Mouse (Mus musculus) left cerebral cortex, postnatal 10 days (tissue): ENCODE measurements around the gene Uqcc1. TPM values are rescaled to one million over a fixed set of nuclear protein-coding genes. Genes with fewer than 3 reads are reported as not detected.

Source experiments
- DNase-seq, 2 experiments: peaks; one replicate each; pipeline ENCODE4 v3.0.0; 2021 to 2022; ENCODE audit warnings: low spot score in 2 of 2, mixed read lengths in 1 of 2; ENCODE audit errors: extremely low spot score in 1 of 2
- intact Hi-C: fragments of 180-260 bp; cut with DNase I; formaldehyde crosslinking; loops from one replicate; pipeline ENCODE4 v1.15.1; 2025
- total RNA-seq, 2 experiments: library from RNA; stranded (reverse); gene quantifications; 2 replicates each; pipeline ENCODE4 v1.2.3; 2021

Uqcc1 gene
- 10 to 100 TPM; 51.8 to 52.9 TPM for total RNA-seq

DNA sequence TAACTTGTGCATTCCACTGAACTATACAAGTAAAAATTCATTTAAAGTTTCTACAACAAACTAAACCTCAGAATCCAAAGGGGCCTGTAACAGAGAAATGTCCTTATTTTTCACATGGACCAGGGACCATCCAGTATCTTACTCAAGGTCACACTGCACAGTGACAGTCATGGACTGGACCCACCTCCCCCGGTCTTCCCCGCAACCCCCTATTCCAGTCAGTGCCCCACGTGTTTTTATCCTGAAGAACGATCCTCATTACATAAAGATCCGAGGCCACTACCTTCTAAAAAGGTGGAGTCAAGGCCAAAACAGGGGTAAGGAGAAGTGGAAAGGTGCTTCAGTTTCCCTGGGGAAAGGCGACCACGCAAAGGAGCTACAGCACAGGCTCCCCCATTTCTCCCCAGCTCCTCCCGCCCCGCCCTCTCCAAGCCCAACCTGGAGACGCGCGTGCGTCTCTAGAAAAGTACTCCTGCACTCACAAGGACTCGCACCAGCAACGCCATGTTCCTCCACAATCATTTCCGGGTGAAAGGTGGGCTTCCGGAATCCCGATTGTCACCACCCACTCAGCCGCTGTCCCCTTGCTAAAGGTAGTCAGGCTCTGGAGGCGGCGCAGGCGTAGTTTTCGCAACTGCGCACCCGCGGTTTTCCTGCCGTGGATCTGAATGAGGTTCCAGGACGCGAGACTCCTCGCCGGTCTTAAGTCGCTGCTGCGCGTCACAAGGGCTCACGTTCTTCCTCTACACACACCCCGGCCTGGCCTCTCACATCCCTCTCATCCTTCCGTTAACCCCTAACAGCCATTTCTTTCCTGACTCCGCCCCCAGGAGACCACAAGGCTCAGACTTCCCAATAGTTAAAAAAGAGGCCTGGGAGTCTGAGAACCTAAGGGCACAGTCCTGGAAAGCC, at the start of gene Uqcc1:
Gene Uqcc1 (minus strand): TSS at position 780 of the 912 bp plus-strand sequence.
- DNase-seq, result peak; percentile 94 to 96
- intact Hi-C loops, result no loop called here

DNA sequence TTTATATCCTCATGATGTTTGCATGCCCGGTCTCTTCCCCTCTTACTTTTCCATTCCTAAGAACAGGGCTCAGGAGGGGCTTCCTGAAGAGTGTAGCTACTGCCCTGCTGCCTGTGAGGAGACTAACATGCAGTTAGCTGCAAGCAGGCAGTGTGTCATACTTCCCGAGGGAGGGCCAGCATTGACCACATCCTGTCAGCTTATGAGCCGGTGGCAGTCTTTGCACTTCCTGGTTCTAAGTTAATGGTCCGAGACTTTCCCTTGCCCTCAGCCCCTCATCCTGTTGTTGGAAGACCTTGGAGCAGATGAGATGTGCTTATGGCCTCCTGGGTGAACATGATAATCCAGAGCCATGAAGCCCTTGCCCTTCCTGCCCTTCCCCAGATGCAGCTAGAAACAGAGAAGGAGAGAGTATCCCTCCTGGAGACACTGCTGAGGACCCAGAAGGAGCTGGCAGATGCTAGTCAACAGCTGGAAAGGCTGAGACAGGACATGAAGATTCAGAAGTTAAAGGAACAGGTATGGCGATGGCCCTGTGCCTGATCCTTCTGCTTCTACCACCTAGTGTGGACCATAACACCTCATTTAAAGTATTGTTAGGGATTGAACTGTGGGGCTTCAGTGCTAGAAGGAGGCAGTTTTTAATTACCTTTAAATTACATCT, 49.4 kb upstream of the Uqcc1 start:
- DNase-seq, result peak in 1 of 2 experiments; percentile 53
- intact Hi-C loops, result no loop called here

DNA sequence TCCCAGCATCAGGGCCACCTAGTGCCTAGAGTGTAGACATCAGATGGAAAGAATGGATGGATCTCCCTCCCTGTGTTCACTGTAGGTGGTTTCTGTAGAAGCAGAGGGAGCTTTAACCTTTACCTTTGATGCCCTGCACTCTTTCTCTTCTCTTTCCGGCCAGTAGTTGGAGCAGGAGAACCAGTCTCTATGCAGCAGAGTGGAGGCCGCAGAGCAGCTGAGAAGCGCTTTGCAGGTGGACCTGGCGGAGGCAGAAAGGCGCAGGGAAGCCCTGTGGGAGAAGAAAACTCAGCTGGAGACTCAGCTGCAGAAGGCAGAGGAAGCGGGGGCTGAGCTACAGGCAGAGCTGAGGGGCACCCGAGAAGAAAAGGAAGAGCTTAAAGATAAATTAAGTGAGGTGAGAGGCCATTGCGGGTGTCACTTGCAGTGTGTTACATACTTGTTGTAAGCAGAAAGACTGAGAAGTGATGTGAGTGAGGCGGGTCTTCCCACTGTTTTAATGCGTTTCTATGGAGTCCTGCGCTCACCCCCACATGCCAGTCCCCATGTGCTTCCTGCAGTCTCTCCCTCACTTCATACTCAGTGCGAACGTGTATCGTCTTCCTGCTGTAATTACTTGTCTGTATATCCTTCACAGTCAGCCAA, 44.1 kb upstream of the Uqcc1 start:
- intact Hi-C loops, result no loop called here
- DNase-seq, result no peak

DNA sequence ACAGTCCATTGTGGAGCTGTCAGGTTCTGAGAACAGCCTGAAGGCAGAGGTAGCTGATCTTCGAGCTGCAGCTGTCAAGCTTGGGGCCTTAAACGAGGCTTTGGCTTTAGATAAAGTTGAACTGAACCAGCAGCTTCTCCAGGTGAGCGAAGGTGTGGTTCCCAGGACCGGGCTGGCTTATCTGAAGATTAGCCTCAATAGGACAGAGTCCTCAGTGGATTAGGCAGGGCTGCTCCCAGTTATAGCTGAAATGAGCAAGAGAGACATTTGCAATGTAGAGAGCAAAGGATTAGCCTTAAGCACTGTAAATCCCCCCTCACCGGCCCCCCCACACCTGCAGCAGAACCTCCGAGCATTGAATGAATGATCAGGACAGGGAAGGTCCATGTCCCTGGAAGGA, 43.2 kb upstream of the Uqcc1 start:
- intact Hi-C loops, result no loop called here
- DNase-seq, result no peak

DNA sequence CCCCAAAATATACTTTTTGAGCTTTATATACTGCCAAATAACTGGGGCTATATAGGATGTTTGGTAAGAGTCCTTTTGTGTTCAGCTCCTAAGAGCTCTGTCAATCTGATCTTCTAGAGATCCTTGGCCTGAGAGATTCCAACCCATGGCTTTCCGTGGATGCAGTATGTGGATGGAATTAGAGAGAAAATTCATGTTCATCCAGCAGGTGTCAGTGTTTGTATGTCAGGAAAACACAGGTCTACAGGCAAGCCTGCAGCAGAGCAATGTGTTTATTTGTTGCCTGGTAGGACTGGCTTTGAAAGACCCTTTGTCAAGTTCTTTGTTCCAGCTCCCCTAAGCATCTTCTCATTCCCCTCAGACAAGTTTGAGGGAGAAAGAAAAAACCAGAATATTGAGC, 32.9 kb upstream of the Uqcc1 start:
- peak in 1 of 2 experiments; percentile 31 for DNase-seq
- intact Hi-C loops, result no loop called here

DNA sequence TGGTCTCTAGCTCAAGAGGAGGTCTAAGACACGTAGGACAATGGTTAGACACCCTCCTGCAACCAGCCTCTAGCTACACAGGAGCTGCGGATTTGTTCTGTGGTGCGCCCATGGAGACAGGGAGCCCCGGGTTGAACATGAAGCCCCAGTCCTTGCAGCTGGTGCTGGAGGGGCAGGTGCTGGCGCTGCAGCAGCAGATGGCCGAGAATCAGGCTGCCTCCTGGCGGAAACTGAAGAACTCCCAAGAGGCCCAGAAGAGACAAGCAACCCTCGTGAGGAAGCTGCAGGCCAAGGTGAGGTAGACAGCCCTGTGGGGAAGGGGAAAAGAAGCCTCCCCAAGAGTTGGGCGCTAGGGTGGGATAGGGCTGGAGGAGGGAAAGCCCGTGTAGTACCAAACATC, 31.8 kb upstream of the Uqcc1 start:
- intact Hi-C loops, result no loop called here
- DNase-seq, result no peak

DNA sequence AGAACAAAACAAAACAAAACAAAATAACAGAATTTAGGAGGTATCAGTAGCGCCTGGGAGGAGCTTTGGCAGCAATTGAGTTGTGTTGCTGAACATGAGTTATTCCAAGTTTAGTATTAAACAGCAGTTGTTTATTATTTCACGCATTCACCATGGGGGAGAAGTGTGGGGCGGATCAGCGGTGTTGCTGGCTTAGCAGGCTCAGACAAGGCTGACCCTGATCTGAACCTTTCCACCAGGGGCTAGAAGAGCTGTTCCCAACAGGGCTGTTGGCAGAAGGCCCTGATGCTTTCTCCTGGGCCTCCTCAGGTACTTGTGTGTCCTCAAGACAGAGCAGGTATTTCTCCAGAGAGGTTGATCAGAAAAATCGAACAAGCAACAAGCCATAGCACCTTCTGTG, 29.9 kb upstream of the Uqcc1 start:
- intact Hi-C loops, result no loop called here
- no peak for DNase-seq

DNA sequence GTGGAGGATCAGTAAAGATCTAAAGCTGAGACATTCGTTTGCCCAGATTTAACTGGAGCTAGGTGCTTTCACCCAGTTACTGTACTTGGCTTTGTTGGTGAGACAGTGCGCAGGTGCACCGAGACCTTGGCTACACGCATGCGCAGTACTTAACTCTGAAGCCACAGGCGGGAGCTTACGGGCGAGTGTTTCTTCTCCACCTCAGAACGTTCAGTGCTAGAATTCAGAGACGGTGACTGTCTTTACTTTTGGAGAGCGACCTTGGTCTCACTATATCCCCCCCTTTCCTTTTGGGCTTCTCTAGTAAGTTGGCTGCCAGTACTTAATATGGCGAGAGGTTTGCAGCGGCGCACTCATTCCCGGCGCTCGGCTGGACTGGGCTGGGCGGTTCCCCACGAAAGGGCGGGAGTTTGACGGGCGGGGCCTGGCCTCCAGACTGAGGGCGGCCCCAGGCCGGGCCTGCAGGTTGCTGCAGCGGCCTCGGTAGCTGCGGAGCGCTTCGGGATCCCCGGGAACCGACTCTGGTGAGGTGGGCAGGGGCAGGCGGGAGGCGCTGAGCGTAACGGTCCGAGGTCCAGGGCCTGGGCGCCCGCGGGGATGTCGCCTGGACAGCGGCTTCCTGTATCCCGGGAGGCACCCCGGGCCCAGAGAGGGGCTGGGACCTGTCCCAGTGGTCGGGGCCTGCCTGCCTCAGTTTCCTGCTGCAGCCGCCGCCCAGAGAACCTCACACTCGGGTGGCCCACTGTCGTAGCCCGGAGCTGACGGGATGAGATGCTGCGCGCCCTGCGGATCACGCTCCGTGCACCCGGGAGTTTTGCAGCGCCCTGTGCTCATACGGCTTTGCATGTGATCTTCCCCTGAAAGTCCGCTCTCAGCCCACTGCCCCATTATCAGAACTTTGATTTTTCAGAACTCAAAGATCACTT, 26.3 kb upstream of the Uqcc1 start, which contains the start of gene Cep250:
Gene Cep250 (plus strand): TSS at position 325 of the 926 bp plus-strand sequence.
- peak; percentile 80 to 95 for DNase-seq
- intact Hi-C loops, result no loop called here

DNA sequence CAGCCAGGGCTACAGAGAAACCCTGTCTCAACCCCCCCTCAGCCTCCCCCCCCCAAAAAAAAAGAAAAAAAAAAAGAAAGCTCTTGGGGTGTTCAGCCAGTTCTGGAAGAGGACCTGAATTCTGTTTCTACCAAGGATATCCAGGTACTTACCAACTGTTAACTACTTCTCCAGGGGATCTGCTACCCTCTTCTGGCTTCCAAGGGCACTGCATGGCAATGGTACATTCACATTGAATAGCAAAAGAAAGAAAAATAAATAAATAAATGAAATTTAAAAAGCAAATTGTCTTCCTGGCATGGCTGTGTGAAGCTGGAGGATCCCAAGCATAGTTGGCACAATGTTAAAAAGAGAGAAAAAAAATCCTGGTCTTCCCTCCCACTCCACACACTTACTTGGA, 21.9 kb upstream of the Uqcc1 start:
- DNase-seq, result peak; percentile 70
- intact Hi-C loops, result no loop called here

DNA sequence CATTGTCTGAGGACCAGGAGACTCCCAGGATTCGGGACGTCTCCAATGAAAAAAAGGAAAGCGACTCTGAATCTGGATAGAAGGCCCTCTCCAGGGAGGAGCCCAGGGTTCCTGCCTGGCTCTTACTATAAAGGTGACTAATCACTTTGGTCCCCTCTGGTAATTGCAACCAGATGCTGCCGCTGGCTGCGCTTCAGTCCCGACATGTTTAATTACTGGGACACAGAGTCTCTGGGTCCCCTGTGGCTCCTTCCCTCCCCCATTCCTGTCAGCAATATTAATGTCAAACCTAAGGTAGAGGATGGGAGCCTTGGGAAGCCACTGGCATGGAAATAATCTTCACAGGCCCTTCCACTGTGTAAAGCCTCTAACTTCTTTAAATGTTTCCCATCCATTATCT, 19.3 kb upstream of the Uqcc1 start:
- intact Hi-C loops, result no loop called here
- no peak for DNase-seq

DNA sequence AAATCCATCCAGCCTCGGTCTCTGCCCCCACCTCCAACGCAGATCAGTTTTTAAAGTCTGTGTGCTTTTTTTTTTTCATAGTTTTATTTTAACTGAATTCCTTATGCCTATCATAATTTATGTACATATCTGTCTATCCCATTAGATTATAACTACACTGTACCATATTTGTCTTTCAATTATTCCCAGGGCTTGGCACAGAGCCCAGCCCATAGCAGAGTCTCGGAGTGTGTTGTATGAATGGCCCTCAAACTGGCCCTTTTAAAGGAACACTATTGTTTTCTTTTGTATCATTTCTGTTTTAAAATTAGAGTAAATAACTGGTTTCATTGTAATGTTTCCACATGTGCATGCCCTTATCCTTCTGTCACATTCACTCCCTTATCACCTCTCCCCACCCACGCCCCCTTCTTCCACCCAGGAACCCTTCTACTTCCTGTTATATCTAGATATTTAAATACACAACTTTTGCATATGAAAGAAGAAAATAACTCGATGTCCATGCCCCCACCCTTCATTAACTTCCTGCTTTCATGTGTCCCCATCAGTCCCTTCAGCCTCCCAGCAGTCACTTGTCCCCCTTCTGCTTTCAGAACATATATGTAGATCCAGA, 17.4 kb upstream of the Uqcc1 start:
- intact Hi-C loops, result no loop called here
- DNase-seq, result no peak

DNA sequence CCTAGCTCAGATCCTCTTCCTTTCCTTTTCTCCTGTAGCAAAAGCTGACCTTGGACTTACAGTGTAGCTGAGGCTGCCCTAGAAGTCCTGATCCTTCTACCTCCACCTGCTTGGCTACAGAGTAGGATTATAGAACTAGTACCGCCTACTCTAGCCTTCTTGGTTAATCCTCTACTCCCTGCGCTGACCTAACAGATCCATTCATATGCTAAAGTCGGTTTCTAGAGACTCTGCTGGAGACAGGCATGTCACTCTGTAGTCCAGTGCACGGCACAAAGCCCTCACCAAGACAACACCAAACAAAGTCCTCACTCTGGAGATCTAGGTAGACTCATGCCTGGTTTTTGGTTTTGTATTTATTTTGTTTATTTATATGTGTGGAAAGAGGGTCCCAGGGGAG, 16.4 kb upstream of the Uqcc1 start:
- no peak for DNase-seq
- intact Hi-C loops, result loop anchor here (1.0 kb wide), 1 partner anchor 98 kb away; no protein-coding TSS in a partner anchor

DNA sequence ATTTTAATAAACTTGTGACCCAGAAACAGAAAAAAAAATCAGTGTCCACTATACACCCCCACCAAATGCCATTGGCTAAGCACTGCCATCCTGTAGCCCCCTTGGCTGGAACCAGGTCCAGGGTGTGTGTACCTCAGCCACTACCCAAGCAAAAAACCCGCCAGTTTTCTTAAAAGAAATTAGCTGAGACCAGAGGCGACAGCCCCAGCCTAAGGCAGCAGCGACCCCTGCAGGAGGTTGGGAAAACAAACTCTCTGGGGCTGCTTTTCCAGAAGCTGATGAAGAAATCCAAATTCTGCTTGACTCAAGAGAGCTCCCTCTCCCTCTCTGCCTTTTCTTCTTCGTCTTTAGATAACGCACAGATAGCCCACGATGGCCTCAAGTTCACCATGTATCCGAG, 16.0 kb upstream of the Uqcc1 start:
- peak; percentile 49 to 81 for DNase-seq
- intact Hi-C loops, result loop anchor here (1.0 kb wide), 1 partner anchor 98 kb away; no protein-coding TSS in a partner anchor

DNA sequence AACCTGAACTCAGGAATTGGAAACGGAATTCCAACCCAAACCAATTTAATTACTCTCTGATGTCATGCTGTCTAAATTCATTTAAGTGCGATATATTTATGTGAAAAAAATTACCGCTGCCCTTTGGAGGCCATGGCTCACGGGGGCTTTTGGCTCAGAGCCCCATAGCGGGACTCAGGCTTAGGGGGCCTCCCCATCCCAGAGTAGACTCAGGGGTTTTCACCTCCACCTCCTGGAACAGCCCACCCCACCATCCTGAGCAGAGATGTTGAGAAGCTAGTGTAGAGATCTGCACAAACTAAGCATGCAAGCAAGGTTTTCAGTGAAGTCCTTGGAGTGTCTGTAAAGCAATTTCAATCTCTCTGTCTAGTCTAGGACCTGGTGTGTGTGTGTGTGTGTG, 15.5 kb upstream of the Uqcc1 start:
- DNase-seq, result no peak
- intact Hi-C loops, result no loop called here

DNA sequence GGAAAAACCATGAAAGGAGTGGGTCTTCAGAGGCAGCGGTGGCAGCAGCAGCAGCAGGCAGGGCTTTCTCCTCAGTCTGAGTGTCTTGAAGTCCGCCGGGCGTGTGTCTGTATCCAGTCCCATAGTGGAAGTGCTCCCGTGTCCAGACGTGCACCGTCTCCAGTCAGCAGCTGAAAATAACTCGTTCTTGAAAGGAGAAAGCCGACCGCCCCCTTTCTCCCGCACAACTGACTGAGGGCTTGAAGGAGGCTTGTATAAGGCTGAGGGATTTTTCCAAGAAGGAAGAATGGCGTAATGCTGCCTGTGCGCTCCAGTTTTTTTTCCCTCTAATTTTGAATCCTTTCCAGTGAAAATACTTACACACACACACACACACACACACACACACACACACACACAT, 15.0 kb upstream of the Uqcc1 start, which contains the start of gene Gdf5:
Gene Gdf5 (minus strand): TSS at position 244 of the 400 bp plus-strand sequence.
- DNase-seq, result peak in 1 of 2 experiments; percentile 45
- intact Hi-C loops, result no loop called here

DNA sequence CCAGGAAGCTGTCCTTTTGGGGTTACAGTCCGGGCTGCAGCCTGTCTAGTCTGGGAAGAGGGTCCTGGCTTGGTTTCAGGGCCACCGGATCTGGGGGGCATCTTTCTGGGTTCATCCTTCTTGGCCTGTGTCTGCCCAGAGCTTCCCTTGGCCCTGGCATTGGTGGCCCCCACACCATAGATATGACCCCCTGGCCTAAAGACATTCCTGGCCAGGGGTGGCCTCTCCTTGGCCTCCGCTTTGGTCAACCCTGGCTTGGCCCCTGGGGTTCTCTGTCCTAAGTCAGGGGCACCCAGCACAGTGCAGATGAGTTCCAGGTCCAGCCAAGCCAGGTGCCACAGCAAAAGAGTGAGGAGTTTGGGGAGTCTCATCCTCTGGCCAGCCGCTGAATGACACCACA, 14.6 kb upstream of the Uqcc1 start:
- intact Hi-C loops, result no loop called here
- no peak for DNase-seq

DNA sequence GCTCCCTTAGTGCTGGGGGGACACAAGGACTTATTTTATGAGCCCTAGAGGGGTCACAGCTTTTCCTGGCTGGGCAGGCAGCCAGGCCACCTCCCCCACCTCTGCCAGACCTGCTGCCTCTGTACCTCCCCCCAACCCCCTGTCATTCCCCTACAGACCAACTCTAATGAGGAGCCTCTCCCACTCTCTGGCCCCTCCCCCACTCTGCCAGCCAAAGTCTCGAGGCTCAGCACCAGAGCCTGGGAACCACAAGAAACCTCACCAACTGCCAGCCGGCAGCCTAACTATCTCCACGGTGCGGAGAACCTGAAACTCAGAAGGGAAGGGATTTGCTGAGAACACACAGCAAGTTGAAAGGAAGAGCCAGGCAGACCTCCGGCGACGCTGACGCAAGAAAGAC, 13.4 kb upstream of the Uqcc1 start:
- intact Hi-C loops, result no loop called here
- peak in 1 of 2 experiments; percentile 51 for DNase-seq
